Mouse (Mus musculus): ENCODE measurements at regions not wholly inside any gene's neighbourhood (a gene's known extent, or its start where the extent isn't known, plus 50 kb on each side); places are given as distances from the start of the nearest gene placed in this dataset.

GRCm38 (mm10) chr9:113295850-113296467 is 412.1 kb downstream of the Pdcd6ip start:
- no peak for DNase-seq

- DNase-seq = no peak
Observed at GRCm38 (mm10) chr9:113287397-113287796, 420.7 kb downstream of the Pdcd6ip start.

- DNase-seq = no peak
Observed at GRCm38 (mm10) chr9:113283244-113283643, 424.8 kb downstream of the Pdcd6ip start.

GRCm38 (mm10) chr9:113270595-113270994 is 437.5 kb downstream of the Pdcd6ip start:
- no peak for DNase-seq

- no peak for DNase-seq
Observed at GRCm38 (mm10) chr9:113267696-113268095, 440.4 kb downstream of the Pdcd6ip start.

- DNase-seq = no peak
Observed at GRCm38 (mm10) chr9:113263636-113264035, 444.4 kb downstream of the Pdcd6ip start.

GRCm38 (mm10) chr9:113260296-113260695 is 447.8 kb downstream of the Pdcd6ip start:
- no peak for DNase-seq

GRCm38 (mm10) chr9:113258556-113258955 is 449.5 kb downstream of the Pdcd6ip start:
- peak; percentile 10 to 11 for DNase-seq

GRCm38 (mm10) chr9:113248703-113249274 is 459.3 kb downstream of the Pdcd6ip start:
- no peak for DNase-seq

- no peak for DNase-seq
Observed at GRCm38 (mm10) chr9:113247950-113248349, 460.1 kb downstream of the Pdcd6ip start.

GRCm38 (mm10) chr9:113243870-113244269 is 464.2 kb downstream of the Pdcd6ip start:
- DNase-seq = no peak

GRCm38 (mm10) chr9:113233370-113233769 is 474.7 kb downstream of the Pdcd6ip start:
- no peak for DNase-seq

GRCm38 (mm10) chr9:113229391-113229790 is 478.7 kb downstream of the Pdcd6ip start:
- no peak for DNase-seq

- DNase-seq = peak; percentile 61 to 68
Observed at GRCm38 (mm10) chr9:113213930-113214329, 494.1 kb downstream of the Pdcd6ip start.

GRCm38 (mm10) chr9:113212389-113212788 is 495.7 kb downstream of the Pdcd6ip start:
- DNase-seq = no peak

- no peak for DNase-seq
Observed at GRCm38 (mm10) chr9:113208181-113208580, 499.9 kb downstream of the Pdcd6ip start.

- DNase-seq = no peak
Observed at GRCm38 (mm10) chr9:113199241-113199640, 508.8 kb downstream of the Pdcd6ip start.

- DNase-seq = no peak
Observed at GRCm38 (mm10) chr9:113195556-113195955, 512.5 kb downstream of the Pdcd6ip start.

GRCm38 (mm10) chr9:113192773-113193172 is 515.3 kb downstream of the Pdcd6ip start:
- no peak for DNase-seq

- DNase-seq = no peak
Observed at GRCm38 (mm10) chr9:113191163-113191562, 516.9 kb downstream of the Pdcd6ip start.

GRCm38 (mm10) chr9:113181182-113181581 is 526.9 kb downstream of the Pdcd6ip start:
- no peak for DNase-seq

GRCm38 (mm10) chr9:113177918-113178235 is 530.2 kb downstream of the Pdcd6ip start:
- no peak for DNase-seq

- peak; percentile 64 to 75 for DNase-seq
Observed at GRCm38 (mm10) chr9:113177181-113177917, 530.7 kb downstream of the Pdcd6ip start.

- no peak for DNase-seq
Observed at GRCm38 (mm10) chr9:113171767-113172405, 536.2 kb downstream of the Pdcd6ip start.
